Mouse (Mus musculus) forebrain, embryonic 13.5 days (tissue): ENCODE measurements around the gene Zdhhc1. TPM values are rescaled to one million over a fixed set of nuclear protein-coding genes. Genes with fewer than 3 reads are reported as not detected.
A peak's percentile ranks its signal among the peaks of the same experiment; 100 is the strongest.

ENCODE experiments used
- ATAC-seq: fragments of 200-750 bp; cut with Nextera tagmentation; 2 replicates; pipeline ENCODE4 v1.8.0; 2017
- H3K27ac ChIP-seq: fragments of 300-500 bp; sonication (generic); 2 replicates; pipeline ENCODE4 v1.5.1; 2015; ENCODE audit warnings: inconsistent platforms, mild to moderate bottlenecking, moderate library complexity
- H3K27me3 ChIP-seq: fragments of 300-500 bp; sonication (generic); 2 replicates; pipeline ENCODE4 v1.6.1; 2015; ENCODE audit warnings: mild to moderate bottlenecking, inconsistent platforms
- H3K36me3 ChIP-seq: fragments of 300-500 bp; sonication (generic); 2 replicates; pipeline ENCODE4 v1.6.1; 2015; ENCODE audit warnings: mild to moderate bottlenecking, inconsistent platforms; ENCODE audit not compliant: poor library complexity, severe bottlenecking
- H3K4me1 ChIP-seq: fragments of 300-500 bp; sonication (generic); 2 replicates; pipeline ENCODE4 v1.6.1; 2015; ENCODE audit warnings: inconsistent platforms
- H3K4me2 ChIP-seq: fragments of 300-500 bp; sonication (generic); 2 replicates; pipeline ENCODE4 v1.6.1; 2015; ENCODE audit warnings: inconsistent platforms, mild to moderate bottlenecking, moderate library complexity
- H3K4me3 ChIP-seq: fragments of 300-500 bp; sonication (generic); 2 replicates; pipeline ENCODE4 v1.5.1; 2015; ENCODE audit warnings: mild to moderate bottlenecking, inconsistent platforms
- H3K9ac ChIP-seq: fragments of 300-500 bp; sonication (generic); 2 replicates; pipeline ENCODE4 v1.6.1; 2015; ENCODE audit warnings: mild to moderate bottlenecking, inconsistent platforms
- H3K9me3 ChIP-seq: fragments of 300-500 bp; sonication (generic); replicated peaks from 2 replicates; pipeline ENCODE4 v1.6.1; 2016; ENCODE audit warnings: inconsistent platforms
- WGBS: fragments of 180-500 bp; shearing (Covaris S2); methylation state at CpG from one replicate; pipeline ENCODE4 v1.1.7; 2015; 5-methylcytosine and 5-hydroxymethylcytosine counted together
- polyA plus RNA-seq: library from polyadenylated mRNA; unstranded; fragments of >200 nt; fragmentation: Nextera tagmentation; extraction: Ambion mirVana; gene quantifications from 2 replicates; pipeline ENCODE4 v1.2.1, GENCODE M21; 2015

The Zdhhc1 gene
- polyA plus RNA-seq, 1 experiment from 2014 or later: 20.6 TPM

DNA sequence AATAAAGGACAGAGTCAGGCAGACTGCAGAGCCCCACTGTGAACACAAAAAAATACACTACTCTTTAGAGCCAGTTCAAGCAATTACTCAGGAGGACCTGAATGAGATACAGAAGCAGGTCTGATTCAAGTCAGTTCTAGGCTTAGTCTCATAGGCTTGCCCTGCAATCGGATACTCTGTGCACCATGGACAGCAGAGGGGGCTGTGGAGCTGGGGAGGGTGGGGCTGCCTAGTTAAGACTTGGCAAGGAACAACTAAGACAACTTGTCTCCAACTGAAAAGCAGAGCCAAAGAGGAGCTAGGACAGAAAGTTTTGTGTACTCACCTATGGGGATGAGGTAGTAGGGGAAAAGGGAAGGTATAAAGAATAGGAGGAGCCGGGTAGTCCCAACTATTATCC lies 35.1 kb upstream of the Zdhhc1 start:
- Histone ChIP-seq H3K4me1 (peaks cover 8% of the 10 kb centered on the region; the same call in 1 of the 2 replicates), H3K9ac (no peak overlapping the region), H3K36me3 (peaks cover 46% of the 10 kb centered on the region), H3K9me3 (no peaks in the 10 kb centered on the region), H3K27me3 (no peaks in the 10 kb centered on the region), H3K27ac (no peak overlapping the region), H3K4me3 (no peak overlapping the region), H3K4me2 (no peak overlapping the region)
- 56% methylated on average over 2 of the region's 2 CpGs for WGBS
- no peak for ATAC-seq

DNA sequence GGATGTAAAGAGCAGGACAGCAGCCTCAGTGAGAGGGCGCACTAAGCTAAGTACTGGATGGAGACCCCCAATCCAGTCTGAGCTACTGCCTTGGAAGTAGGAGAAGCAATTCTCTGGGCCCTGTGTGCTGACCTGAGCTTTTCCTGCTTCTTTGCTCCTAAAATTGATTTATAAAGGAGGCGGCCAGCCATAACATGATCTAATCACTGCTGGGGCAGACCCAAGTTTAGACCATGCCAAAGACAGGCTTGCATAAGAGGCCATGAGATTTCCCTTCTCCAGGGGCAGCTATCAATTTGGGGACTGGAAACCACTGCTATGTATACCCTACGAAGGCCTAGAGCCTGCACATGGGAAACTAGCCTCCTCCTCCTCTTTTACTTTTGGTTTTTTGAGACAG lies 32.6 kb upstream of the Zdhhc1 start:
- no peak for ATAC-seq
- 85% methylated on average over 3 of the region's 3 CpGs for WGBS
- H3K27ac ChIP-seq: no peak overlapping the region
- H3K9me3 ChIP-seq: no peaks in the 10 kb centered on the region
- H3K4me3 ChIP-seq: no peak overlapping the region
- no peak overlapping the region for H3K9ac ChIP-seq
- peaks cover 8% of the 10 kb centered on the region; the same call in 1 of the 2 replicates for H3K4me1 ChIP-seq
- no peaks in the 10 kb centered on the region for H3K27me3 ChIP-seq
- H3K36me3 ChIP-seq: peaks cover 53% of the 10 kb centered on the region
- H3K4me2 ChIP-seq: no peak overlapping the region

GRCm38 (mm10) chr8:105528206-105528605 lies 31.5 kb upstream of the Zdhhc1 start:
- no peak overlapping the region for H3K4me2 ChIP-seq
- H3K27me3 ChIP-seq: no peaks in the 10 kb centered on the region
- H3K4me1 ChIP-seq: peaks cover 3% of the 10 kb centered on the region; the same call in 1 of the 2 replicates
- 100% methylated on average over 1 of the region's 1 CpGs for WGBS
- no peak for ATAC-seq
- no peaks in the 10 kb centered on the region for H3K9me3 ChIP-seq
- H3K4me3 ChIP-seq: no peak overlapping the region
- peaks cover 63% of the 10 kb centered on the region for H3K36me3 ChIP-seq
- no peak overlapping the region for H3K27ac ChIP-seq
- H3K9ac ChIP-seq: no peak overlapping the region

- Histone ChIP-seq H3K4me3 (no peak overlapping the region), H3K9me3 (no peaks in the 10 kb centered on the region), H3K4me1 (peaks cover 3% of the 10 kb centered on the region; the same call in 1 of the 2 replicates), H3K9ac (no peak overlapping the region), H3K27me3 (no peaks in the 10 kb centered on the region), H3K27ac (no peak overlapping the region), H3K4me2 (no peak overlapping the region), H3K36me3 (peaks cover 74% of the 10 kb centered on the region)
- 90% methylated on average over 2 of the region's 2 CpGs for WGBS
- no peak for ATAC-seq
Observed at GRCm38 (mm10) chr8:105527110-105527509, 30.4 kb upstream of the Zdhhc1 start.

- Histone ChIP-seq H3K27ac (no peak overlapping the region), H3K9ac (no peak overlapping the region), H3K36me3 (peaks cover 46% of the 10 kb centered on the region), H3K9me3 (no peaks in the 10 kb centered on the region), H3K27me3 (peaks cover 13% of the 10 kb centered on the region), H3K4me2 (no peak overlapping the region), H3K4me3 (no peak overlapping the region), H3K4me1 (peaks cover 35% of the 10 kb centered on the region)
- ATAC-seq: no peak
- 92% methylated on average over 9 of the region's 9 CpGs for whole genome bisulfite sequencing
Observed at GRCm38 (mm10) chr8:105522890-105523289, 26.2 kb upstream of the Zdhhc1 start.

DNA sequence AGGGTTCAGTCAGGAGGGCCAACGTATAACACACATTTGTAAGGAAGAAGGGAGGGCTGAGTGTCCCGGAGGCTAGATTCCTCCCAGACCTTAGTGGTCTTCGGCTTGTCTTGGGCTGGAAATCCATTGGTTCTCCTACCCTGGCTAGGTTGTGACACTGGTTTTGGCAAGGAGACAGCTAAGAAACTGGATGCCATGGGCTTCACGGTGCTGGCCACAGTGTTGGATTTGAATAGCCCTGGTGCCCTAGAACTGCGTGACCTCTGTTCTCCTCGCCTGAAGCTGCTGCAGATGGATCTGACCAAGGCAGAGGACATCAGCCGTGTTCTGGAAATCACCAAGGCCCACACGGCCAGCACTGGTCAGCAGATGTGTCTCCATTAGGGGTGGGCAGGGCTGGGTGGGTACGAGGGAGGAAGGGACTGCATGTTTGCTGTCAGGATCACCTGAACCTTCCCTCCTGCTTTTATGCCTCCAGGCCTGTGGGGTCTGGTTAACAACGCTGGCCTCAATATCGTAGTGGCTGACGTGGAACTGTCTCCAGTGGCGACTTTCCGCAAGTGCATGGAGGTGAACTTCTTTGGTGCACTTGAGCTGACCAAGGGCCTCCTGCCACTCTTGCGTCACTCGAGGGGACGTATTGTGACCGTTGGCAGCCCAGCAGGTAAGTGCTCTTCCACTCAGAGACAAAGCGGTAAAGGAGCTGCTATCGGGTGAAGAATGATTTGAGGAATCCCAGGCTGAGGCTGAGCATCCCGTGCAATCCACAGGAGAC lies 25.5 kb upstream of the Zdhhc1 start:
- H3K27me3 ChIP-seq: peaks cover 20% of the 10 kb centered on the region
- no peaks in the 10 kb centered on the region for H3K9me3 ChIP-seq
- peaks cover 35% of the 10 kb centered on the region for H3K4me1 ChIP-seq
- H3K4me3 ChIP-seq: no peak overlapping the region
- H3K36me3 ChIP-seq: peaks cover 45% of the 10 kb centered on the region
- no peak overlapping the region for H3K9ac ChIP-seq
- no peak for ATAC-seq
- no peak overlapping the region for H3K27ac ChIP-seq
- 87% methylated on average over 21 of the region's 21 CpGs for WGBS
- no peak overlapping the region for H3K4me2 ChIP-seq

GRCm38 (mm10) chr8:105521061-105521460 lies 24.4 kb upstream of the Zdhhc1 start:
- peaks cover 40% of the 10 kb centered on the region for H3K4me1 ChIP-seq
- no peak overlapping the region for H3K4me3 ChIP-seq
- H3K9me3 ChIP-seq: no peaks in the 10 kb centered on the region
- 0 out of 2 replicates have a peak overlapping the region, but pooled peaks have one; percentile 91 for H3K4me2 ChIP-seq
- H3K9ac ChIP-seq: peak overlapping the region; percentile 21; the same call in 1 of the 2 replicates
- 0% methylated on average over 3 of the region's 3 CpGs for WGBS
- no peak overlapping the region for H3K27ac ChIP-seq
- H3K27me3 ChIP-seq: peaks cover 31% of the 10 kb centered on the region
- H3K36me3 ChIP-seq: peaks cover 40% of the 10 kb centered on the region
- ATAC-seq: no peak

- Histone ChIP-seq H3K9me3 (no peaks in the 10 kb centered on the region), H3K36me3 (peaks cover 36% of the 10 kb centered on the region), H3K27ac (peak overlapping the region; percentile 14; the same call in 1 of the 2 replicates), H3K9ac (peak overlapping the region; percentile 21; the same call in 1 of the 2 replicates), H3K4me3 (no peak overlapping the region), H3K4me2 (0 out of 2 replicates have a peak overlapping the region, but pooled peaks have one; percentile 91), H3K4me1 (peaks cover 41% of the 10 kb centered on the region), H3K27me3 (peaks cover 32% of the 10 kb centered on the region)
- 25% methylated on average over 5 of the region's 5 CpGs for WGBS
- ATAC-seq: no peak
Observed at GRCm38 (mm10) chr8:105520521-105520920, 23.8 kb upstream of the Zdhhc1 start.

GRCm38 (mm10) chr8:105519591-105519990 lies 22.9 kb upstream of the Zdhhc1 start:
- Histone ChIP-seq H3K4me1 (peaks cover 41% of the 10 kb centered on the region), H3K27ac (peak overlapping the region; percentile 2), H3K9ac (0 out of 2 replicates have a peak overlapping the region, but pooled peaks have one; percentile 73), H3K36me3 (peaks cover 27% of the 10 kb centered on the region), H3K4me3 (peak overlapping the region; percentile 60), H3K9me3 (no peaks in the 10 kb centered on the region), H3K4me2 (peak overlapping the region; percentile 91), H3K27me3 (peaks cover 32% of the 10 kb centered on the region)
- 9% methylated on average over 2 of the region's 2 CpGs for WGBS
- ATAC-seq: no peak

GRCm38 (mm10) chr8:105518436-105519313 lies 22.0 kb upstream of the Zdhhc1 start, which contains the start of gene Hsd11b2:
Gene Hsd11b2, plus strand, starts transcription at chr8:105518755.
- H3K4me2 ChIP-seq: peak within 1 kb of the TSS; percentile 91
- peaks cover 41% of the 10 kb centered on the region for H3K4me1 ChIP-seq
- peaks cover 18% of the 10 kb centered on the region; the same call in 1 of the 2 replicates for H3K36me3 ChIP-seq
- no peaks in the 10 kb centered on the region for H3K9me3 ChIP-seq
- peak within 1 kb of the TSS; percentile 57 for H3K27ac ChIP-seq
- peaks cover 32% of the 10 kb centered on the region for H3K27me3 ChIP-seq
- peak within 1 kb of the TSS; percentile 73 for H3K9ac ChIP-seq
- peak; percentile 64 for ATAC-seq
- 1% methylated on average over 65 of the region's 68 CpGs for whole genome bisulfite sequencing
- H3K4me3 ChIP-seq: peak within 1 kb of the TSS; percentile 60

- 49% methylated on average over 8 of the region's 8 CpGs for WGBS
- Histone ChIP-seq H3K36me3 (peaks cover 5% of the 10 kb centered on the region; the same call in 1 of the 2 replicates), H3K4me2 (no peak overlapping the region; the same call in 1 of the 2 replicates), H3K9me3 (no peaks in the 10 kb centered on the region), H3K27ac (no peak overlapping the region), H3K4me1 (peaks cover 41% of the 10 kb centered on the region), H3K27me3 (peaks cover 32% of the 10 kb centered on the region), H3K9ac (0 out of 2 replicates have a peak overlapping the region, but pooled peaks have one; percentile 5), H3K4me3 (no peak overlapping the region)
- ATAC-seq: no peak
Observed at GRCm38 (mm10) chr8:105517346-105517745, 20.6 kb upstream of the Zdhhc1 start.
